Mouse (Mus musculus): ENCODE results near the gene Bckdhb.

GRCm38 (mm10) chr9:84090316-84091063 is 165.5 kb downstream of the Bckdhb start:
- TF ChIP-seq CTCF (IDR thresholded peaks at IDR 0.05; ENCODE audit: insufficient read depth, low read depth, low read length) (no peak), POLR2A (IDR thresholded peaks at IDR 0.05; ENCODE audit: insufficient read depth, low read depth, low read length) (no peak)

All from olfactory bulb, adult 2 months (tissue).